Mouse (Mus musculus): ENCODE results near the gene Gm10670.
"Not testable (repeated sequence)": the region's sequence is repeated elsewhere in the genome, so short reads cannot be mapped to it uniquely, and the experiment has no call there.

The Gm10670 gene

DNA sequence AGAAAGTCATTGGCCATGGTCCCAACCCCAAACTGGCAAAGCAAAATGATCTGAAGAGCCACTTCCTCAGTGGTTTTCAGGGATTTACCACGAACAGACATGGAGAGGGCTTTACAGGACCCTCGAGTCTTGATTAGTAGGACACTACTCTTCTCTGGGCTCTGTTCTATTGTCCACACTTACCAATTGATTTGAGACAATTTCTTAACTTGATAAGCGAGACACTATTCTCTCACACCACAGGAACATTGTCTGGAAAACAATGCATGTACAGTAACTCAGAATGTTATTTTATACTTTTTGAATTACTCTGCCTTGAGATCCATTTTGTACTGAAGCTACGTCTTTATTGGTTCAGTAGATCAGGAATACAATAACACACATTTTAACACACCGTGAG is at the start of gene Gm10670:
Gene Gm10670 (minus strand): TSS at position 101 of the 400 bp plus-strand sequence.
- DNase-seq (ENCODE audit: low spot score), result not testable (repeated sequence)

DNA sequence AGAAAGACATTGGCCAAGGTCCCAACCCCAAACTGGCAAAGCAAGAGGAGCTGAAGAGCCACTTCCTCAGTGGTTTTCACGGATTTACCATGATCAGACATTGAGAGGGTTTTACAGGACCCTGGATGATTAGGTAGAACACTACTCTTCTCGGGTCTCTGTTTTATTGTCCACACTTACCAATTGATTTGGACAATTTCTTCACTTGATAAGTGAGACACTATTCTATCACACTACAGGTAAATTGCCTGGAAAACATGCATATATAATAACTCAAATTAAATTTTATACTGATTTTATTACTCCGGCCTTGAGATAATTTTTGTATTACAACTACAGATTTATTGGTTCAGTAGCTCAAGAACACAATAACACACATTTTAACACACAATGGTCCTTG is 35.7 kb upstream of the Gm10670 start, which contains the start of gene Vmn1r103:
Gene Vmn1r103 (minus strand): TSS at position 101 of the 400 bp plus-strand sequence.
- not testable (repeated sequence) for DNase-seq (ENCODE audit: low spot score)

DNA sequence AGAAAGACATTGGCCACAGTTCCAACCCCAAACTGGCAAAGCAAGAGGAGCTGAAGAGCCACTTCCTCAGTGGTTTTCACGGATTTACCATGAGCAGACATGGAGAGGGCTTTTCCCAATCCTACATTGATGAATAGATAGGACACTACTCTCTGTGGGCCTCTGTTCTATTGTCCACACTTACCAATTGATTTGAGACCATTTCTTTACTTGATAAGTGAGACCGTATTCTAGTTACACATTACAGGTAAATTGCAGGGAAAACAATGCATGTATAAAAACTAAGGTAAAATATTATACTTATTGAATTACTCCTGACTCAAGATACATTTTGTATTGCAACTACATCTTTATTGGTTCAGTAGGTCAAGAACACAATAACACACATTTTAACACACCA is 32.2 kb downstream of the Gm10670 start, which contains the start of gene Vmn1r101:
Gene Vmn1r101 (minus strand): TSS at position 101 of the 400 bp plus-strand sequence.
- DNase-seq (ENCODE audit: low spot score), result not testable (repeated sequence)
